Comparison of ENCODE assay signal across 9 mouse cellular contexts in the genomic region with DNA sequence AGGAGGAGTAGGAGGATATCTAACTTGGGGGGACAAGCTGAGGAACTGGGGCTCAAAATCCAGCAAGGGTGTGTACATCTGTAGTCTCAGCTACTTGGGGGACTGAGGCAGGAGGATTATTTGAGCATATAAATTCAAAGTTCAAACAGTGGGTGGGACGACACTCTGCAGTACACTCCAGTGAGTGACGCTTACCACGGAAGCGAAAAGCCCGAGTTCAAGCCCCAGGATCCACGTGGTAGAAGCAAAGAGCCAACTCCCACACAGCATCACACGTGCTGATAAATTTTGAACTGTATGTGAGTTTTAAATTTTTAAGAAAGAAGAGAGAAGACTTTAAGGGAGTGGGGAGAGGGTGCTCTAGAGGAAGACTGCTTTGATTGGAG.
DNase-seq lines count a peak whose midpoint lies in the region; ATAC-seq and TF ChIP-seq lines count a peak whose summit lies in the region.
"Had no signal": no experiment of that assay in that cellular context is flagged by ENCODE, and none has a peak within 500 bp of the region (broad histone marks: within the 10 kb centered on the region; RNA-seq: fewer than 3 reads in every experiment).

No protein-coding gene starts in this region.

- no peaks in the 10 kb centered on the region for H3K36me3 ChIP-seq in kidney, postnatal 0 days (ENCODE audit: insufficient read depth, low read length)
- H3K36me3 ChIP-seq in forebrain, embryonic 12.5 days (replicated peaks) = no peaks in the 10 kb centered on the region
- H3K36me3 ChIP-seq in limb, embryonic 13.5 days = no peaks in the 10 kb centered on the region
- H3K36me3 ChIP-seq in neural tube, embryonic 13.5 days = no peaks in the 10 kb centered on the region
- H3K36me3 ChIP-seq: G1E had no signal

- no peaks in the 10 kb centered on the region for H3K9me3 ChIP-seq in kidney, postnatal 0 days (replicated peaks; ENCODE audit: low read length)
- no peaks in the 10 kb centered on the region for H3K9me3 ChIP-seq in forebrain, embryonic 12.5 days
- no peaks in the 10 kb centered on the region for H3K9me3 ChIP-seq in limb, embryonic 13.5 days
- no peaks in the 10 kb centered on the region for H3K9me3 ChIP-seq in neural tube, embryonic 13.5 days
- H3K9me3 ChIP-seq: G1E had no signal

- ATAC-seq in kidney, postnatal 0 days (replicated peaks; ENCODE audit: low FRiP score, low read depth) = no peak
- no peak for ATAC-seq in forebrain, embryonic 12.5 days (ENCODE audit: low FRiP score)
- no peak for ATAC-seq in limb, embryonic 13.5 days (ENCODE audit: low FRiP score, low read depth)
- ATAC-seq in neural tube, embryonic 13.5 days (ENCODE audit: low read depth) = no peak; the same call in 1 of the 2 replicates

- no peaks in the 10 kb centered on the region for H3K27me3 ChIP-seq in kidney, postnatal 0 days (ENCODE audit: insufficient read depth, low read length)
- H3K27me3 ChIP-seq in forebrain, embryonic 12.5 days = no peaks in the 10 kb centered on the region
- no peaks in the 10 kb centered on the region for H3K27me3 ChIP-seq in limb, embryonic 13.5 days
- H3K27me3 ChIP-seq in neural tube, embryonic 13.5 days = no peaks in the 10 kb centered on the region

- peak overlapping the region; percentile 60 for H3K27ac ChIP-seq in kidney, postnatal 0 days
- H3K27ac ChIP-seq in forebrain, embryonic 12.5 days = peak overlapping the region; percentile 69
- H3K27ac ChIP-seq in limb, embryonic 13.5 days = peak overlapping the region; percentile 90
- peak overlapping the region; percentile 76 for H3K27ac ChIP-seq in neural tube, embryonic 13.5 days (replicated peaks)

- peaks cover 11% of the 10 kb centered on the region for H3K4me1 ChIP-seq in kidney, postnatal 0 days (replicated peaks; ENCODE audit: insufficient read depth, low read length)
- peaks cover 22% of the 10 kb centered on the region for H3K4me1 ChIP-seq in forebrain, embryonic 12.5 days
- peaks cover 64% of the 10 kb centered on the region for H3K4me1 ChIP-seq in limb, embryonic 13.5 days
- H3K4me1 ChIP-seq in neural tube, embryonic 13.5 days (replicated peaks) = peaks cover 18% of the 10 kb centered on the region

- 25% methylated on average over 7 of the region's 7 CpGs for WGBS in kidney, postnatal 0 days
- 69% methylated on average over 7 of the region's 7 CpGs for WGBS in forebrain, embryonic 12.5 days
- 56% methylated on average over 7 of the region's 7 CpGs for WGBS in limb, embryonic 13.5 days
- WGBS in neural tube, embryonic 13.5 days = 69% methylated on average over 7 of the region's 7 CpGs

- no peak overlapping the region for H3K4me3 ChIP-seq in kidney, postnatal 0 days (replicated peaks; ENCODE audit: low read depth, low read length)
- no peak overlapping the region for H3K4me3 ChIP-seq in forebrain, embryonic 12.5 days (replicated peaks)
- no peak overlapping the region for H3K4me3 ChIP-seq in limb, embryonic 13.5 days
- no peak overlapping the region for H3K4me3 ChIP-seq in neural tube, embryonic 13.5 days

- H3K9ac ChIP-seq in kidney, postnatal 0 days (ENCODE audit: low read depth, low read length) = no peak overlapping the region
- no peak overlapping the region for H3K9ac ChIP-seq in forebrain, embryonic 12.5 days
- H3K9ac ChIP-seq in limb, embryonic 13.5 days = 0 out of 2 replicates have a peak overlapping the region, but pooled peaks have one; percentile 43
- peak overlapping the region; percentile 58; the same call in 1 of the 2 replicates for H3K9ac ChIP-seq in neural tube, embryonic 13.5 days

- no peak for TF ChIP-seq CTCF in kidney, postnatal 0 days (IDR thresholded peaks at IDR 0.05; ENCODE audit: low read depth)

- H3K4me2 ChIP-seq in kidney, postnatal 0 days (ENCODE audit: low read length) = no peak overlapping the region
- H3K4me2 ChIP-seq in forebrain, embryonic 12.5 days = peak overlapping the region; percentile 23; the same call in 1 of the 2 replicates
- peak overlapping the region; percentile 42 for H3K4me2 ChIP-seq in limb, embryonic 13.5 days (replicated peaks)
- peak overlapping the region; percentile 49 for H3K4me2 ChIP-seq in neural tube, embryonic 13.5 days

- DNase-seq in kidney, postnatal 0 days (ENCODE audit: low spot score) = no peak
- no peak for DNase-seq in kidney, postnatal 36 days
- no peak for DNase-seq in urinary bladder, adult 2 months (ENCODE audit: low spot score)
- DNase-seq in frontal cortex, postnatal 14 days (ENCODE audit: low spot score in 2 of 2) = no peak
- DNase-seq in layer of hippocampus, postnatal 25 days (ENCODE audit: extremely low spot score in 1 of 2, low spot score in 1 of 2) = no peak

Comparison
In these comparisons a context has a peak if more than half of its experiments do, and no peak if none do; other contexts are left out.
1. H3K9ac ChIP-seq: peak in limb, embryonic 13.5 days (single experiment) and neural tube, embryonic 13.5 days (single experiment); none in kidney, postnatal 0 days (single experiment) and forebrain, embryonic 12.5 days (single experiment).
2. Peak in every context shown above with its lines, with median percentiles within 50 percentile points of each other: H3K27ac ChIP-seq.